Mouse (Mus musculus): ENCODE measurements around the gene Pard3b. TPM values are rescaled to one million over a fixed set of nuclear protein-coding genes. Genes with fewer than 3 reads are reported as not detected.

The Pard3b gene
- total RNA-seq, 2 experiments from 2014 or later: 12.6 to 13.0 TPM

DNA sequence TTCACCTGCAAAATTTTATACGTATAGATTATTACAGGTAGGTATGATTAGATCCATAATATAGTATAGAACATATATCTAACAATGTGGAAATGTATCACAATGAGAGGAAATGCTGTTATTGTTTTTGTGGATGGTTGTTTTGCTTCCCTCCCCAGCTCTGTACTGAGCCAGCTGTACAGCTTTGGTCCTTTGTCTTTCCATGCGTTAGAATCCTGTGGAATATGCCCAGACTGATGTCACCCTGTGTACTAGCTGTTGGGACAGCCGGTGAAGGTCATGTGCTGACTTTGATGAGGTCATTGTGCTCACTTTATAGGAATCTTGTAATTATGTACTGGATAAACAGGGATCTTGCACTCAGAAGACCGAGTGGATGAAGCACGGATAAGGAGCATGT, 286.9 kb downstream of the Pard3b start:
- no peak for DNase-seq

DNA sequence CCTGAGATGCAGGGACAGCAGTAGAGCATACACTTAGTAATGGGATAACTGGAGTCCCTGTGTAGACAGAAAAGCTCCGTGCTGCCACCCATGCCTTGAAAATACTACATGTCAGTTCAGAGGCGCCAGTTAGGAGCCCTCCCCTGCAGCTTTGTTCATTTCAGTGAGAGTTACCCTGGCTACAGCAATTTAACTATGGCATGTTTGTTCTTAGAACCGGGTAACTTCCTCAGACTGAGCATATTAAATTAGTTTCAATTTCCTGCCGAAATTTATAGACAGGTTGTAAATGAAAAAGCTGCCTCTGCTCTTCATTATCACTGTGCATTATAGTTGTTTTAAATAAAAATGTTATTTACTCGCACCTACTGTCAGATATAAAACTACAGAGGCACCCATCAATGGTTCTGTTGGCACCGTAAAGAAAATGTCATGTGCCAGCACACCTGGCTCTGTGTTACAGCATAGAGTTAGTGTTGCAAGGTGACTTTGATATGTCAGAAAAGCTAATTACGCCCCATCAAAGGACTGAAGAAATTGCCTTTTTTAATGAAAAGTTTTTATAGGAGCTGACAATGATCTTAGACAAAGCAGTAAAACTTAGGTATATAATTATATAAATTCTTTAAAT, 289.6 kb downstream of the Pard3b start:
- DNase-seq: no peak

- no peak for DNase-seq
These were observed 294.9 kb downstream of the Pard3b start for GRCm38 (mm10) chr1:61933574-61933973.

- DNase-seq: peak in 1 of 2 experiments; percentile 14
These were observed 296.1 kb downstream of the Pard3b start for GRCm38 (mm10) chr1:61934760-61935159.

DNA sequence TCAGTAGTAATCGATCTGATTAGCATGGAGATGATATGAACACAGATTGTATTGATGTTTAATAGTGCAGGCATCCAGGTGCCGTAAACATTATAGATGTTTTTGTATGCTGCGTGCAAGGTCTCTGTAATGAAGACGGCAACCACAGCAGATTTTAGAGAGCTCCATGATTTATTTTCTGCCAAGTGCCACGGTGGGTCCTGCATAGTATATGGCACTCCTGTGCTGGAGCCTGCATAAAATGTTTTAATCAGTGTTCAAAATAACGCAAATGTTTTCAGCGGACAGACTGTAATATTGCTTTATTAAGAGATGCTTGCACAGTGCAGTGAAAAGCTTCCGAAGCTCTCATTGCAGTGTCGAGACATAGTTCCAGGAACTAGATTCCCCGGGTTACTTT, 301.3 kb downstream of the Pard3b start:
- no peak for DNase-seq

DNA sequence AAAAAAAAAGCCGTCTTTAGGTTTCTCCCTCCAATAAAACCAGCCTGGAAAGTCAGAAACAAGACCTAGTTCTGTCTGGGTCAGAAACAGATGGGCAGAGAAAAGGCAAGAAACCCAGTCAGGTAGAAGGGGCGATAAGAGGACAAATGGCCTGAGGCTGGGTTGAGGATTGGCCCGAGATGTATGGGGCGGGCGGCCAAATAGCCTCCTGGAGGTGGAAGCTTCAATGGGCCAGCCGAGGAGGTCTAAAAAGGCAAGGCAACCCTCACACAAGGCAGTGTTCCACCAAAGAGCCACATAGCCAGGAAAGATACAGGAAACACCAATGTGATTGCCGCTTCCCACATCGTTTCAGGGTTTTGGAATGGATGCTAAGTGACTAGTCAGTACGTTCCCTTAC, 322.9 kb downstream of the Pard3b start:
- no peak for DNase-seq

- no peak for DNase-seq
These were observed 323.9 kb downstream of the Pard3b start for GRCm38 (mm10) chr1:61962571-61962970.

DNA sequence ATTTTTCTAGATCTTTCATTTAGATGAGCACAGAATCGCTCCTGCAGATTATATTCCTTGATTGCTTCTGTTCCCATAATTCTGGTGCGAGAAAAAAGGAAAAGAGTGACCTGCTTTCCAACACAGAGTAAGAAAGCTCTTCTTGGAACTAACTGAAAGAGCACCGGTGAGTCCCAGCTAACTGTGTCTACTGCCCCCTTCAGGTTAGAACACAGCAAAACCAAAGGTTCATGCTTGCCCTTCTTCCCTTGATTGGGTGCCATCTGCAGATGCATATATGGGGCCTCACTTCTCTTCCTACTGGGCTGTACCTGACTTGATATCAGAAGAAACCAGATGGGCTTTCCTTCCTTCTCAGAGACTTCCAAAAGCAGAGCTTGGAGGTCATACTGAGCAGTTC, 328.5 kb downstream of the Pard3b start:
- DNase-seq: peak in 1 of 2 experiments; percentile 18

DNA sequence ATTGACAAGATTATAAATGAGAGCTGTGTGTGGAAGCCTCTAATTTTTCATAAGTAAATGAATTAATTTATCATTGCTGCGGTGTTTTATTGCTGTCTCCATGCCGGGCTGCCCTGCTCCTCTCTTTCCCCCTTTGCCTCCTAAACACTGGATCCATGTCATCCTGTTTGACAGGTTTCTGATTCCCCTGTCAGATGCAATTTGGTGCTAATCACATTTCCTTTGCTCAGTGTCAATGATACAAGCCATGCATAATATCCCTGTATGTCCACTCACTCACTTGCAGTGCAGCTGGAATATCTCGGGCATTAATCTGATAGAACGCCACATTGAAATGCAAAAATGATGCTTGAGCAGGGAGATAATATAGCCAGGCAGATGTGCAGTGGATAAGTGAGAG, 329.2 kb downstream of the Pard3b start:
- no peak for DNase-seq

GRCm38 (mm10) chr1:61997711-61998110, 359.1 kb downstream of the Pard3b start:
- DNase-seq: no peak

- DNase-seq: no peak
These were observed 370.2 kb downstream of the Pard3b start for GRCm38 (mm10) chr1:62008811-62009210.

DNA sequence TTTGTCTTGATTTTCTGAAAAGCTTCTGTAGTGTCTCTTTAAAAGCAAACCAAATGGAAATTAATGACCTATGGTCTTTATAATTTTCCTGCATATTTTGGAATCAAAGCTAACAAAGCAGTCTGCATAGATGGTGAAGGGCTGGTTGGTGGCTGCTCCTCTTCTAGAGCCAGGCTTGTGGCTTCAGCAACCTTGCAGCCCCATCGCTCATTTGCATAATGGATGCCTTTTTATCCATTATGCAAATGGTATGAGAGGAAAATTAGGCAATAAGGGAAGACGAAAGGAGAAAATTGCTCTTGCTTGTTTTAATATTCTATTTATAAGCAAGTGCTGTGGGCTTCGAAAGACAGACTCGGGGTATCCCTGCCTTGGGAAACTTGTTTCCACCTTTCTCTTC, 373.1 kb downstream of the Pard3b start:
- DNase-seq: no peak

GRCm38 (mm10) chr1:62016536-62017300, 378.1 kb downstream of the Pard3b start:
- no peak for DNase-seq

GRCm38 (mm10) chr1:62018276-62018675, 379.7 kb downstream of the Pard3b start:
- DNase-seq: no peak

GRCm38 (mm10) chr1:62019743-62020142, 381.1 kb downstream of the Pard3b start:
- DNase-seq: no peak

DNA sequence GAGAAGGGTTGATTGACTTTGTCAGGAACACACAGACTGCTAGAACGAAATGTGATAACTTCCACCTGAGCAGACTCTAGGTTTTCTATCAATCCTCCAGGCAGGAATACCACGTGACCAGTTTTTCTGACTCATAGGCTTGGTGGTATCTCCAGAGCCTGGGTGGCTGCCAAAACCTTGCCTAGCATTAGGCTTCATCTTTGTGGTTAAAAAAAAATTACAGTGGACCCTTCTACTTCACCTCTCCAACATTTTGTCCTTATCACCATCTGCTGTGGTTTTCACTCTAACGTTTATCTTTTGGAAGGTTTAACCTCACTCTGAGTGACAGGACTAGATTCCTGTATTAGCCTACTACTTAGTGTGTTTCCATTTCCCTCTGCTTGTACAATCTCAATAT, 403.1 kb downstream of the Pard3b start:
- DNase-seq: no peak

DNA sequence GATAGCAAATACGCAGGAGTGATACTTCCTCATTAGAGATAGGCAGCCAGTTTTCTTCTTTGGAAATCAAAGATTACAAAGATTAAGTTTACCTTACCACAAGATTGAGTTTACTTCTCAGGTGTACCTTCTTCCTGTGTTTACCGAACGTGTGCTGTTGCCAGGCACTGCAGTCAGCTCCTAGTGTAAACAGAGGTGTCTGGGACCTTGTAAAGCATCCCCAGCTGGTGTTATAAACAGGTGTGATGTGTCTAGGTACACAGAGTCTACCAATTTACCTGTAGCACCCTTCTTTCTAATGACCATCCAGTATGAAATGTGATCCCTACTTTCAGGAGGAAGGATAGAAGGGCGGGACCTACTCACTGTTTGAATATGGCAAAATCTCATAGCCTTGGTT, 410.0 kb downstream of the Pard3b start:
- DNase-seq: no peak

- DNase-seq: no peak
These were observed 412.7 kb downstream of the Pard3b start for GRCm38 (mm10) chr1:62051186-62051825.

GRCm38 (mm10) chr1:62053167-62053638, 414.6 kb downstream of the Pard3b start:
- no peak for DNase-seq

- no peak for DNase-seq
These were observed 416.7 kb downstream of the Pard3b start for GRCm38 (mm10) chr1:62055280-62055679.

GRCm38 (mm10) chr1:62070617-62071016, 432.0 kb downstream of the Pard3b start:
- DNase-seq: no peak

DNA sequence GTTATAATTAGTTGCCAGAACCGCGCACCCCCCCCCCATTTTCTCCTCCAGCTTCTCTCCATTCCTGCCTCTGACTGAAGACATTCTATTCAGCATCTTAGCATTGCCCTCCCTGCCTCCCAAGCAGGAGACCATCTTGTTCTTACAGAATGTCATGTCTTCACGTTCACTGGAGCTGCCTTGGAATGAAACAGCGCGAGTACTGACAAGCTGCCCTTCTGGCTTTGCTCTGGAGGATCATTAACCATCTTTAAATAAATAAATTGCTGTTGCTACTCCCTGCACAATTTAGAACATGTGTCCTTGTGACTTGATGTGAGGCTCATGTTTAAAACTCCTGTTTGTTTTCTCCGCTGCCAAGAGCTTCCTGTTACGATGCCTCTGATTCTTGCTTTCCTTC, 432.5 kb downstream of the Pard3b start:
- DNase-seq: no peak

GRCm38 (mm10) chr1:62076171-62076570, 437.5 kb downstream of the Pard3b start:
- DNase-seq: no peak
